Mouse (Mus musculus): ENCODE results near the gene Ntm. TPM values are rescaled to one million over a fixed set of nuclear protein-coding genes. Genes with fewer than 3 reads are reported as not detected.

The Ntm gene
- polyA plus RNA-seq, 1 experiment from 2014 or later, result 21.4 TPM

- no peak for ATAC-seq (ENCODE audit: borderline replicate concordance, extremely low read depth, low FRiP score, low TSS enrichment)
- no peak overlapping the region for H3K9ac ChIP-seq
- H3K27me3 ChIP-seq, result 0 out of 2 replicates have a peak, but pooled peaks cover 5% of the 10 kb centered on the region
- no peaks in the 10 kb centered on the region for H3K4me1 ChIP-seq
- 75% methylated on average over 10 of the region's 10 CpGs for whole genome bisulfite sequencing
- no peaks in the 10 kb centered on the region for H3K9me3 ChIP-seq
- H3K4me3 ChIP-seq, result no peak overlapping the region
- H3K4me2 ChIP-seq, result no peak overlapping the region
- H3K27ac ChIP-seq, result no peak overlapping the region
- no peaks in the 10 kb centered on the region for H3K36me3 ChIP-seq
These were observed 376.6 kb downstream of the Ntm start for GRCm38 (mm10) chr9:29586381-29586770.

- no peaks in the 10 kb centered on the region for H3K36me3 ChIP-seq
- no peak overlapping the region for H3K27ac ChIP-seq
- H3K4me1 ChIP-seq, result no peaks in the 10 kb centered on the region
- no peak overlapping the region for H3K4me2 ChIP-seq
- no peaks in the 10 kb centered on the region for H3K9me3 ChIP-seq
- WGBS, result 46% methylated on average over 8 of the region's 8 CpGs
- H3K9ac ChIP-seq, result no peak overlapping the region
- H3K27me3 ChIP-seq, result 0 out of 2 replicates have a peak, but pooled peaks cover 5% of the 10 kb centered on the region
- ATAC-seq (ENCODE audit: borderline replicate concordance, extremely low read depth, low FRiP score, low TSS enrichment), result no peak
- no peak overlapping the region for H3K4me3 ChIP-seq
These were observed 377.1 kb downstream of the Ntm start for GRCm38 (mm10) chr9:29585746-29586380.

GRCm38 (mm10) chr9:29578226-29578625, 384.7 kb downstream of the Ntm start:
- WGBS, result 61% methylated on average over 11 of the region's 11 CpGs
- H3K4me3 ChIP-seq, result no peak overlapping the region
- ATAC-seq (ENCODE audit: borderline replicate concordance, extremely low read depth, low FRiP score, low TSS enrichment), result no peak
- H3K4me1 ChIP-seq, result no peaks in the 10 kb centered on the region
- H3K4me2 ChIP-seq, result no peak overlapping the region
- no peaks in the 10 kb centered on the region for H3K9me3 ChIP-seq
- H3K27ac ChIP-seq, result no peak overlapping the region
- no peaks in the 10 kb centered on the region for H3K36me3 ChIP-seq
- H3K27me3 ChIP-seq, result no peaks in the 10 kb centered on the region
- H3K9ac ChIP-seq, result no peak overlapping the region

GRCm38 (mm10) chr9:29576051-29576533, 386.8 kb downstream of the Ntm start:
- H3K4me3 ChIP-seq, result no peak overlapping the region
- WGBS, result 69% methylated on average over 4 of the region's 4 CpGs
- no peaks in the 10 kb centered on the region for H3K9me3 ChIP-seq
- no peak overlapping the region for H3K4me2 ChIP-seq
- ATAC-seq (ENCODE audit: borderline replicate concordance, extremely low read depth, low FRiP score, low TSS enrichment), result no peak
- no peak overlapping the region for H3K9ac ChIP-seq
- no peaks in the 10 kb centered on the region for H3K4me1 ChIP-seq
- no peaks in the 10 kb centered on the region for H3K36me3 ChIP-seq
- no peaks in the 10 kb centered on the region for H3K27me3 ChIP-seq
- no peak overlapping the region for H3K27ac ChIP-seq

- H3K36me3 ChIP-seq, result no peaks in the 10 kb centered on the region
- no peaks in the 10 kb centered on the region for H3K4me1 ChIP-seq
- 80% methylated on average over 5 of the region's 5 CpGs for WGBS
These were observed 388.4 kb downstream of the Ntm start for GRCm38 (mm10) chr9:29574548-29574947.

GRCm38 (mm10) chr9:29568571-29568970, 394.4 kb downstream of the Ntm start:
- Histone ChIP-seq H3K27ac (no peak overlapping the region), H3K4me1 (no peaks in the 10 kb centered on the region), H3K27me3 (no peaks in the 10 kb centered on the region), H3K4me2 (no peak overlapping the region), H3K9ac (no peak overlapping the region), H3K9me3 (no peaks in the 10 kb centered on the region), H3K36me3 (no peaks in the 10 kb centered on the region), H3K4me3 (no peak overlapping the region)
- no peak for ATAC-seq (ENCODE audit: borderline replicate concordance, extremely low read depth, low FRiP score, low TSS enrichment)
- 63% methylated on average over 5 of the region's 5 CpGs for WGBS

More at GRCm38 (mm10) chr9:29574548-29574947, 388.4 kb downstream of the Ntm start:
- ATAC-seq (ENCODE audit: borderline replicate concordance, extremely low read depth, low FRiP score, low TSS enrichment), result no peak
- H3K9ac ChIP-seq, result no peak overlapping the region
- H3K27ac ChIP-seq, result no peak overlapping the region
- H3K9me3 ChIP-seq, result no peaks in the 10 kb centered on the region
- no peak overlapping the region for H3K4me3 ChIP-seq
- no peak overlapping the region for H3K4me2 ChIP-seq
- no peaks in the 10 kb centered on the region for H3K27me3 ChIP-seq

- H3K9ac ChIP-seq, result no peak overlapping the region
- H3K27me3 ChIP-seq, result no peaks in the 10 kb centered on the region
- no peaks in the 10 kb centered on the region for H3K4me1 ChIP-seq
- WGBS, result 83% methylated on average over 5 of the region's 5 CpGs
- no peaks in the 10 kb centered on the region for H3K9me3 ChIP-seq
- no peak overlapping the region for H3K27ac ChIP-seq
- ATAC-seq (ENCODE audit: borderline replicate concordance, extremely low read depth, low FRiP score, low TSS enrichment), result no peak
- no peak overlapping the region for H3K4me2 ChIP-seq
- H3K36me3 ChIP-seq, result no peaks in the 10 kb centered on the region
- H3K4me3 ChIP-seq, result no peak overlapping the region
These were observed 400.4 kb downstream of the Ntm start for GRCm38 (mm10) chr9:29562419-29563071.

GRCm38 (mm10) chr9:29558915-29559314, 404.0 kb downstream of the Ntm start:
- no peaks in the 10 kb centered on the region for H3K36me3 ChIP-seq
- H3K4me2 ChIP-seq, result no peak overlapping the region
- 74% methylated on average over 4 of the region's 4 CpGs for WGBS
- no peaks in the 10 kb centered on the region for H3K9me3 ChIP-seq
- no peaks in the 10 kb centered on the region for H3K27me3 ChIP-seq
- no peak for ATAC-seq (ENCODE audit: borderline replicate concordance, extremely low read depth, low FRiP score, low TSS enrichment)
- H3K27ac ChIP-seq, result no peak overlapping the region
- H3K4me1 ChIP-seq, result no peaks in the 10 kb centered on the region
- no peak overlapping the region for H3K9ac ChIP-seq
- no peak overlapping the region for H3K4me3 ChIP-seq

- no peak for ATAC-seq (ENCODE audit: borderline replicate concordance, extremely low read depth, low FRiP score, low TSS enrichment)
- H3K4me2 ChIP-seq, result no peak overlapping the region
- no peaks in the 10 kb centered on the region for H3K27me3 ChIP-seq
- WGBS, result 74% methylated on average over 8 of the region's 8 CpGs
- no peak overlapping the region for H3K27ac ChIP-seq
- no peaks in the 10 kb centered on the region for H3K36me3 ChIP-seq
- H3K4me3 ChIP-seq, result no peak overlapping the region
- no peaks in the 10 kb centered on the region for H3K4me1 ChIP-seq
- H3K9ac ChIP-seq, result no peak overlapping the region
- H3K9me3 ChIP-seq, result no peaks in the 10 kb centered on the region
These were observed 412.4 kb downstream of the Ntm start for GRCm38 (mm10) chr9:29550582-29550981.

- Histone ChIP-seq H3K9ac (no peak overlapping the region), H3K27ac (no peak overlapping the region), H3K36me3 (no peaks in the 10 kb centered on the region), H3K4me2 (no peak overlapping the region), H3K9me3 (no peaks in the 10 kb centered on the region), H3K4me1 (no peaks in the 10 kb centered on the region), H3K27me3 (no peaks in the 10 kb centered on the region), H3K4me3 (no peak overlapping the region)
- WGBS, result 76% methylated on average over 8 of the region's 8 CpGs
- no peak for ATAC-seq (ENCODE audit: borderline replicate concordance, extremely low read depth, low FRiP score, low TSS enrichment)
These were observed 412.8 kb downstream of the Ntm start for GRCm38 (mm10) chr9:29550107-29550506.

- Histone ChIP-seq H3K4me2 (no peak overlapping the region), H3K4me3 (no peak overlapping the region), H3K36me3 (no peaks in the 10 kb centered on the region), H3K4me1 (no peaks in the 10 kb centered on the region), H3K9ac (no peak overlapping the region), H3K9me3 (no peaks in the 10 kb centered on the region), H3K27me3 (no peaks in the 10 kb centered on the region), H3K27ac (no peak overlapping the region)
- WGBS, result 65% methylated on average over 2 of the region's 2 CpGs
- ATAC-seq (ENCODE audit: borderline replicate concordance, extremely low read depth, low FRiP score, low TSS enrichment), result no peak
These were observed 426.5 kb downstream of the Ntm start for GRCm38 (mm10) chr9:29536415-29536814.

GRCm38 (mm10) chr9:29534773-29535172, 428.2 kb downstream of the Ntm start:
- H3K4me2 ChIP-seq, result no peak overlapping the region
- H3K4me1 ChIP-seq, result no peaks in the 10 kb centered on the region
- no peak overlapping the region for H3K9ac ChIP-seq
- no peak overlapping the region for H3K4me3 ChIP-seq
- 83% methylated on average over 6 of the region's 6 CpGs for WGBS
- H3K27ac ChIP-seq, result no peak overlapping the region
- H3K9me3 ChIP-seq, result no peaks in the 10 kb centered on the region
- ATAC-seq (ENCODE audit: borderline replicate concordance, extremely low read depth, low FRiP score, low TSS enrichment), result no peak
- H3K36me3 ChIP-seq, result no peaks in the 10 kb centered on the region
- no peaks in the 10 kb centered on the region for H3K27me3 ChIP-seq

Data from lung, embryonic 15.5 days (tissue).